Mouse (Mus musculus) embryonic fibroblast, embryonic 13.5 days (primary cell): ENCODE results near the gene Gm17482.

Experiments used
- CTCF ChIP-seq: IDR thresholded peaks from 2 replicates; pipeline ENCODE4 v1.5.1; 2011; ENCODE audit warnings: mild to moderate bottlenecking, control low read depth, low read length, moderate library complexity, borderline replicate concordance; ENCODE audit not compliant: insufficient read depth
- POLR2A ChIP-seq: IDR thresholded peaks from 2 replicates; pipeline ENCODE4 v1.6.1; 2011; ENCODE audit warnings: low read depth, mild to moderate bottlenecking, control low read depth, low read length, moderate library complexity

DNA sequence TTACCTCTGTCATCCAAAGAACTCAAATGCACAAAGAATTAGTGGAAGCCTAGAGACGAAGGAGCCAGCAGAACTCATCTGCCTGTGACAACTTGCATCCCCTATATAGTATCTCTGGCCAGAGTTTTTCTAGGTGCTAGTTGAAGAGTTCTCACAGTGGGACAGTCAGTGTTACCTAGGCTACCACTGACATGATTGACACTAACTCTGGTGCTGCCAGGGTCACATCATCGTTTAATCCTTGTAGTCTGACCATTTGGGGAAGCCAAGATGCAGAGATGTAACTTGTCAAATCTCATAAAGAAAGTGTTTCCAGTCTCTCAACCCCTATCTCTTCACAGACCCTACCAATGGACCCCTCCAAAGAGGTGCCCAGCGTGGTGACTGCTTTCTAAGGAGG, 44.2 kb downstream of the Gm17482 start:
- TF ChIP-seq CTCF (no peak), POLR2A (no peak)
